Comparison of ENCODE assay signal across 14 mouse cellular contexts in genomic region chr16:90301706-90302105, GRCm38 (mm10).
"Had no signal": no experiment of that assay in that cellular context is flagged by ENCODE, and none has a peak within 500 bp of the region (broad histone marks: within the 10 kb centered on the region; RNA-seq: fewer than 3 reads in every experiment).

No protein-coding gene starts in this region.

- H3K4me3 ChIP-seq: megakaryocyte, embryonic 14.5 days; midbrain, embryonic 12.5 days; neural tube, embryonic 12.5 days; stomach, embryonic 15.5 days had no signal

- H3K27ac ChIP-seq: macrophage; midbrain, embryonic 12.5 days; neural tube, embryonic 12.5 days; stomach, embryonic 15.5 days had no signal

- H3K9ac ChIP-seq: lung, embryonic 14.5 days; midbrain, embryonic 12.5 days; neural tube, embryonic 12.5 days; stomach, embryonic 15.5 days had no signal

- H3K27me3 ChIP-seq: megakaryocyte, embryonic 14.5 days; neural tube, embryonic 12.5 days had no signal

- H3K9me3 ChIP-seq: midbrain, embryonic 12.5 days; neural tube, embryonic 12.5 days; stomach, embryonic 15.5 days had no signal

- H3K36me3 ChIP-seq: midbrain, embryonic 12.5 days; neural tube, embryonic 12.5 days; stomach, embryonic 15.5 days had no signal

- H3K4me2 ChIP-seq: lung, embryonic 14.5 days; midbrain, embryonic 12.5 days; neural tube, embryonic 12.5 days; stomach, embryonic 15.5 days had no signal

- DNase-seq: lung, adult 18-20 months; lung, embryonic 14.5 days; lung, postnatal 10 days; lung, postnatal 36 days; midbrain, embryonic 14.5 days; right cerebral cortex, postnatal 14 days; thymus, adult 18-20 months; thymus, postnatal 14 days; thymus, postnatal 36 days had no signal
